Mouse (Mus musculus): Measurements from ENCODE around the gene Ssh2.
"Not testable (repeated sequence)": the region's sequence is repeated elsewhere in the genome, so short reads cannot be mapped to it uniquely, and the experiment has no call there.

DNA sequence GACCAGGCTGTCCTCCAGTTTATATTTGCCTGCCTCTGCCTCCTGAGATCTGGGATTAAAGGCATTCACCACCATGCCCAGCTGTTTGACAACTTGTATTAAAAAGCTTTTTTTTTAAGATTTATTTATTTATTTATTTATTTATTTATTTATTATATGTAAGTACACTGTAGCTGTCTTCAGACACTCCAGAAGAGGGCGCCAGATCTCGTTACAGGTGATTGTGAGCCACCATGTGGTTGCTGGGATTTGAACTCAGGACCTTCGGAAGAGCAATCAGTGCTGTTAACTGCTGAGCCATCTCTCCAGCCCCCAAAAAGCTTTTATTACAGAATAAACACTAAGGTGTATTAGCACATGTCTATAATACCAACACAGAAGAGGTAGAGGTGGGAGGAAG, 172.1 kb downstream of the Ssh2 start:
- TF ChIP-seq CTCF (IDR thresholded peaks at IDR 0.05; ENCODE audit: control insufficient read depth, insufficient read depth, insufficient replicate concordance, low read depth, low read length); POLR2A (IDR thresholded peaks at IDR 0.05; ENCODE audit: control insufficient read depth, low read depth, low read length): not testable (repeated sequence)

Measured in testis, adult 2 months (tissue).